Mouse (Mus musculus): Measurements from ENCODE around the gene Mfsd4a. TPM values are rescaled to one million over a fixed set of nuclear protein-coding genes. Genes with fewer than 3 reads are reported as not detected.

Gene Mfsd4a
- total RNA-seq, 2 experiments from 2014 or later, result 1.4 to 1.8 TPM

DNA sequence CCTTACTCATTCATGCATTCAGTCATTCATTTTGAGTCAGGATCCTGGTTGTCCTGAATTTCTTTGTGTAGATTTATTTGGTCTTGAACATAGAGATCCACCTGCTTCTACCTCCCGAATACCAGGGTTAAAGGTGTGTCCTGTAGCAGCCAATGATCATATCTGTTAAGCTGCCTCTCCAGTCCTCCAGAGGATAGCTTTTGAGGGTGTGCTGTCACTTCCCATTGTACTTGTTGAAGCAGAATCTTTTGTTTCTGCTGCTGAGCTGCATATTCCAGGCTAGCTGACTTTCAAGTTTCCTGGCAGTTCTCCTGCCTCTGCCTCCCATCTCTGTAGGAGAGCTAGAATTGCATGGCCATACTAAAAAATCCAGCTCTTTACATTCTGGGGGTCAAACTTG is 51.2 kb downstream of the Mfsd4a start:
- no peak for DNase-seq

DNA sequence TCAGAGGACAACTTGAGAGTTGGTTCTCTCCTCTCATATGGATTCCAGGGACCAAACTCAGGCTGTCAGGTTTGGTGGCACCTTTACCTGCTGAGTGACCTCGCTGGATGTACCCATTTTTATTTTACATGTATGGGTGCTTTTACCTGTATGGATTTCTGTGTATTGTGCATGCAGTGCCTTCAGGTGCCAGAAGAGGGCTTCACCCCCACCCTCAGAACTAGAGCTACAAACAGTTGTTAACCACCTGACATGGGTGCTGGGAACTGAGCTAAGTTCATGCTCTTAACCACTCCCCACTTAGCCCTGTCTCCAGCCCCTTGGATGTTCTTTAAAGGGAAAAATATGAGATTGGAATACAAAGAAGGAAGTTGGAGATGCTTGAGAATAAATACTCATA is 53.1 kb downstream of the Mfsd4a start:
- no peak for DNase-seq

DNA sequence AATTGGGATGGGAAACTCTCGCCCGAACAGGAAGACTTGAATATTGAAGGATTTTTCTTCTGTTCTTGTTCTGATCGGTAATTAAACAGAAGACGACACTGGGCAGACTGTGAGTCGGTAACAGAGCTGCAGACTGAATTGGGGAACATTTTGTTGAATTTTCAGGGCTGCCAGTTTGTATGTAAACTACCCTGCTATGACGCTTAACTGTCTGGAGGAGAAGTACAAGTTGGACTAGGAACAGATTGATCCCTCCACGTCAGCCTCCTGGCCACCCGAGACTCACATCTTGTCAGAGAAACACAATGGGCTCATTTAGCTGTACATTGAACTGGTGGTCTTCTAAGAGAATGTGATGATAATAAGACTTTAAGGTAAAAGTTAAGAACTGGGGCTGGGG is 55.0 kb downstream of the Mfsd4a start:
- no peak for DNase-seq

DNA sequence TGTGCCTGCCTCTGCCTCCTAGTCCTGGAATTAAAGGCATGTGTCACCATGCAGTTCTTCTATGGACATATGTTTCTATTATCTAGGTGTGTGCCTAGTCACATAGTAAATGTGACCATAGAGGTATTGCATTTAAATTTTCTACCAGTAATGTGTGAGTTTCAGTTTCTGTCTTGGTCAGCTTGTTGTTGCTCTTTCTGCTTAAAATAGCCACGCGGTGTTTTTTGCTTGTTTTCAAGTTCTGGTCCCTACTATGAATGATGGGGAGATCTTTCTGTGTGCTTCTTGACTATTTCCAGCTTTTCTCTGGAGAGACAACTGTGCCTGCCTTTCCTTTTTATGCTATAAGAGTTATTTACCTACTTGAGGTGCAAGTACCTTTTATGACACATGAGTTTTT is 56.1 kb downstream of the Mfsd4a start:
- no peak for DNase-seq

DNA sequence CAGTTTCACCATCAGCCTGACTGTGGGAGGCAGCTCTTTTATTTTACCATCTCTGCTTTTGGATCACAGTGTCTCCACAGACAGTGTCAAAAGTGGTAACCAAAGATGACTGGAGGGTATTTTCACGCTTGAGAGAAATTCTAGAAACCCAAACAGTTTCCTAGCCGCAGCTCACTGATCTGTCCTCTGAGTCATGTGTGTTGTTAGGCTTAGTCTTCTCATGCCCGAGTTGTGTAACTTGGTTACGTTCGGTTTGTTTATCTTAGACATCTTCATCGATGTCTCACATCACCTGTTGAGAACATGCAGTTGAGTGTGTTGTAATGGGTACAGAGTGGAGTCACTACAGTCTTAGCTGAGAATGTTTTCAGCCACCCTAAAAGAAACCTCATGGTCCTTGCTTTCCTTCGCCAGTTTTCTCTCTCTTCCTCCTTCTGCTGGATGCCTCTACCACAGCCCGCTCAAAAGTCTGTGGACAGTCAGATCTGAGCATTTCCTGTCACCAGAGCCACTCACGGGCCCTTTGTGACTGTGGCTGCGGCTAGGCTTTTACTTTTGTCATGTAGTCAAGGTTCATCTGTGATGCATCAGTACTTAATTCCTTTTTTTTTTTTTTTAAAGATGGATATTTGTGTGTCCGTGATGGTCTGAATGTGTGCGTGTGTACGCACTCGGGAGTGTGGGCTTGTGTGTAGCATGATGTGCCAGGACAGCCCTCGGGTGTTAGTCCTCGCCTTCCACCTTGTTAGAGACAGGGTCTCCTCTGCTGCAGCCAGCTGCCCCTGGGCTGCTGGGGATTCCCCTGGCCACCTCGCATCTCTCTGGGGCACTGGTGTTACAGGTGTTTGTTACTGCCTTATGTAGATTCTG is 57.0 kb downstream of the Mfsd4a start:
- no peak for DNase-seq

DNA sequence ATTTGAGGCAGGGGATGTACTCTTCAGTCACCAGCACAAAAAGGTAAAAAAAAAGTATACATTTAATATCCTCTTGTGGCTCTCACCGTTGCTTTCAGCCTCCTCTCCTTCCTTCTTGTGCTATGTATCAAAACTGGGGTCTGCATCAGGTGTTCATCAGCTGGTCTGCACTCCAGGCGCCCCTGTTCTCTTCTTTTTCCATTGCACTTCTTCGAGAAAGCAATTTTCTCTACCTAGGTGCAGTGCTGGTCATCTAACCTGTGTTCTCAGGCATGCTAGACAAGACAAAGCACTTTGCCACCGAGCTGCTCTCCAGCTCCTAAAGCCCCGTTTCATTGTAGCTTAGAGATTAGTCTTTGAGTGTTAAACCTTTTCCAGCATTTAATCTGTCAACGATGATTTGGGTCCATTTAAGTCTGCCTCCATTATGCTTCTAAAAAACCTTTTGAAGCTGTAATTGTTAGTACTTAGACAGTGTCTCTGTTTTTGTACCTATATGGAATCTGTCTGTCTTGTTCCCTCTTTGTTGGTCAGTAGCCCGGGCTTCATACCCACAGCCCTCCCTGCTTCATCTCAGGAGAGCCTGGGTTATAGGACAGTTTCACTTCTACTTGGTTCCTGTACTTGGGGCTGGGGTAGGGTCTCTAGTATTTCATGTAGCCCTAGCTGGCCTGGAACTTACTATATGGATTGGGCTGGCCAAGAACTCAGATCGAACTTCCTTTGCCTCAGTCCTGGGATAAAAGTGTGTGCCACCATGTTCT is 58.8 kb downstream of the Mfsd4a start:
- no peak for DNase-seq

DNA sequence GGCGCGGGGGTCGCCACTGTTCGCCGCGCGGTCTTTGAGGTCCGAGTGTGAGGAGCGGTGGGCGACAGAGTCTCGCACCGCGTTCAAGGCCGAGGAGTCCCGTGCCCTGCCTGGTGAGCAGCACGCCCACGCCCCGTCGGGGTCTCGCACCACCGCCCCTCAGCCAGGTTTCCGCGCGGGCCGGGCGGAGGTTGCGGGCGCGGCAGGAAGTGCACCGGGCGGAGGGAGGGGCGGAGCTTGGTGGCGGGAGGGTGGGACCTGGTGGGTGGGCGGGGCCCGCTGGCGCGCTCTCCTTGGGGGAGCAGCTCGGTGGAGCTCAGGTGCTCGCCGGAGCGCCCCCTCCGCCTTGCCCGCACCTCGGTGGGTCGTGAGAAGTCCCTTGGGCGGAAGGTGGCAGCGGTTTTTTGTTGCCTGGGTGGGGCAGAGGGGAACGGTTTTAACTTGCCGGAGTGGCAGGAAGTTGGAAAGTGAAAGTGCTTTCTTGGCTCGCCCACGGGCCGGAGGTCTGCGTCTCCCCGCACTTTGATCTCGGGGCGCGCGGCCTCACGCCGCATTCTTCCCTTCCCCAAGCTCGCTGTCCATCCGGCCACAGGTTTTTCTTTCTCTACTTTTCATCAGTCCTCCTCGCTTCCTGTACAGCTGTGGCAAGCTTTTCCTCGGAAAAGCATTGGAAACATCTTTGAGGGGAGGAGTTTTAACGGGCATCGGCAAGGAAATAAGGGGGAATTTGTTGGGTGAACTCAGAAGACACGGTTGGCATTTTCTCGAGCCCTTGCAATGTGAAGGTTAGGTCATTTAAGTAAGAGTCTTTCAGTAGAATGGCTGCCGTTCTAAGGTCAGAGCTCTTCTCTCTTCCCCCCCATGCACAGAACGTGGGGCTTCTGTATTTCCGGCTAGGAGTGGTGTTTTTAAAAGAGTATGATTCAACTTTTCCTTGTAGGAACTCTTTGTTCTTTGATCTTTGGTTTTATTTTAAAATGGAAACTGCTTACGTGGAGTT is 59.7 kb downstream of the Mfsd4a start:
- DNase-seq, result peak; percentile 89

DNA sequence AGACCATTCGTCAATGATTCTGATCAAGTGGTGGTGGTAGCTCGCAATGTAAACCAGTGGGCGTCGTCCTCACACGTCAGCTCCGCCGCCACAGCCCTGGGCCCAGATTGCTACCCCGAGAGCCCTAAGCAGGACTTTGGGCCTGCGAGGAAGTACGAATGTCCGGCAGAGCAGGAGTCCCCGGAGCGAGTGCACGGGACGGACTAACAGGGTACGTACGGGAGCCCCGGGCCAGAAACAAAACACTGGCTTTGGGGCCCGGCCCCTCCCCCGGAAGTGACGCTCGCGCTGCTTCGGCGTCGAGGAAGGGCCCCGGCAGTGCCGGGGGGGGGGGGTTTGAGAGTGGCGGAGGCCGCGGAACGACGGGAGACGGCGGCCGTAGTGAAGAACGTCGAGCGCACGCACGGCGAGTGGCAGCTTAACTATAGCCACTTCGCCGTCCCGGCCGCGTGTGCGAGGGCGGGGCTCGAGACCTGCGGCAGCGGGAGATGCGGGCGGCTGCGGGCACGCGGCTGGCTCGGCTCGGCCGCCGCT is 60.5 kb downstream of the Mfsd4a start, which contains the start of gene Elk4:
Gene Elk4 (plus strand): TSS at position 326 of the 534 bp plus-strand sequence.
- peak; percentile 95 for DNase-seq

DNA sequence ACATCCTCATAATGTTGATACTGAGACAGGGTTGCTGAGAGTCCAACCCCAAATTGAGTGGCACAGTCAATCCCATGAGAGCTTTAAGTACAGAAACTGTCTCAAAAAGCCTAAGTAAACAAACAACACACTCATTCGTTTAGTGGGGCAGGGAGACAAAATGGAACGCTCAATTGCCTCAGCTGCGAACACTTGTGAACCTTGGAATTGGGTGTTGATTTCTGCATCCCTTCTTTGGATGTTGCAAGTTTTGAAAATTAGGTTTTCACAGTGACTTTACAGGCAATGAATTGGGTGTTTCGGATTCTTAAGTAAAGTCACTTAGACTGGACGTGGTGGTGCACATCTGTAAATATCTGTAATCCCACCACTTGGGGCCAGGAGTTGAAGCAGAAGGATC is 61.1 kb downstream of the Mfsd4a start:
- no peak for DNase-seq

DNA sequence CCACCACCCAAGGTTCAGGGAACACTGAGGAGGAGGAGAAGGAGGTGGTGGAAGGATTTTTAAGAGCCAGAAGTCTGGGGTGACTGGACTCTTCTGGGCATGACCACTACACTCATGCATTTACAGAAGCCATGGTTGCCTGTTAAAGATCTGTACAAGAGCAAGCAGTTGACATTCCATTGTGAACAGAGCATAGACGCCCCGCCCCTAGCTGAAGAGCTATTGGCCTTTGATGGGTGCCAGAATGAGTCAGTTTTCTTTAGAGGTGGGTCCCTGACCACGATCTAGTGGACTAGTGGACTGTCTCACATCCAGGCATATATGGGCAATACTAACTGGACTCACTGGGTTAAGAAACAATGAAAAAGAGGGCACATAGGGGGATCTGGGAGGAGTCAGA is 61.8 kb downstream of the Mfsd4a start:
- no peak for DNase-seq

DNA sequence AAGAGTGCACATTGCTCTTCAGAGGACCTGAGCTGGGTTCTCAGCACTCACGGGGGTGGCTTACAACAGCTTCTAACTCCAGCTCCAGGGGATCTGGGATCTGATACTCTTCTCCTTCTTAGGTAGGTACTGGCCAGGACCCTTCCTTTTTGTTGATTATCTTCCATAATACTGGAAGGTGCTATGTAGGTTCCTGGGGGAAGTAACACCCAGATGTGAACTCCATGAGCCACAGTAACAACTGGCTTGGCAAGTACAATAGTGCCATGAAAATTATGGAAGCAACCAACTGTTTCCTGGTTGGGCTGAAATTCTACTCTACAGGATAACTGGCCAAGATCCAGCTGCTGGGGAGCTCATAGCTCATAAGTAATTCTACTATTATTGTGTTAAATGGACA is 62.4 kb downstream of the Mfsd4a start:
- no peak for DNase-seq

DNA sequence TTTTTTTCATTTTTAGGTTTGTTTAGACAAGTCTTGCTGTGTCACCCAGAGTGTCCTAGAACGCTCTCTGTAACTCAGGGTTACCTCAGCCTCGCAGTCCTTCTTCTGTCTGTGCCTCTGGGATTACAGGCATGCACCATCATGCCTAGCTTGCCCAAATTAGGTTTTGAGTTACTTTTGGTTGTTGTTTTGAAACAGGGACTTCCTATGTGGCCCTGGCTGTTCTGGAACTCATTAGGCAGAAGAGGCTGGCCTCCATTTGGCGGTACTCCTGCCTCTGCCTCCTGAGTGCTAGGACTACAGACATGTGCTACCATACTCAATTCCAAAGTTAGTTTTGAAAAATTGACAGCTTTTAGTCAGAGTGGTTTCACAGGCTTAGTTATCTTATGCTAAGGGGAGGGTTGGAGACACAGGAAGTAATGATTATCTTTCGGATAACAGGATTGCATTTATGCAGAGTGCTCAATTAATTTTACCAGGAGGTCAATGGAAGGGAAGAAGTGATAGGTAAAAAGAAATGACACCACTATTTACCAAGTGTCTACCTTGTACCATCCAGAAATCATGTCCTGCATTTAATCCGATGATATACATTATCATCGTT is 63.2 kb downstream of the Mfsd4a start:
- DNase-seq, result no peak

DNA sequence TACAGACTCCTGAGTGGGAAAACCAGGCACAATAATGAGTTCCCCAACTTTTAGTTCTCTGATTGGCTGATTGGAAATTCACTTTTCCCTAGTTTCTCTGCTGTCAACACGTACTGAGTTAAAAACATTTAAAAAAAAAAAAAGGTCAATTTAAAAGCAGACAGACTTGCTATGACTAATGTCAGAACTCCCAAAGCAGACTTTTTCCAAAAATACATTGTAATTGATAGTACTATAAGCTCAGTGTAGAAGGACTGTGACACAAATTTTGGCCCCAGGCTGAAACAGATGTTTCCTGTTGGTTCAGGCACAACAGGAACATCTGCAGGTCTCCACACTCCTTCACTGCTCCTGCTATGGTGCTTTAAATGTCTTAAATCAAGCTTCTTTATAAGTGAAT is 64.0 kb downstream of the Mfsd4a start:
- no peak for DNase-seq

DNA sequence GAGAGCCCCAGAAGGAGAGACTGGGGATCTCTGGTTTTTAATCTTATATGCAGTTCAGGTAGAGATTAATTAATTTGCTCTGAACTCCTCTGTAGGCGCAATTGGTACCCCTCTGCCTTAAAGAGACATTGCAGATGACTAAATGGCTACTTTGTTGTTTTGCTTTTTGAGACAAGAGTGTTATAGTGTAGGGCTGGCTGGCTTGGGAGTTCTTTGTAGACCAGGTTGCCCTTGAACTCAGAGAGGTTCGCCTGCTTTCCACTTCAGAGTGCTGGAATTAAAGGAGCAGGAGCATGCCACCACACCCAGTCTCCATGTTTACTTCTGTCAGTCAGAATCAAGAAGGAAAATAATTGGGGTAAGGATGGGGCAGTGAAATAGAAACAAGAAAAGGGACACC is 64.8 kb downstream of the Mfsd4a start:
- DNase-seq, result no peak

DNA sequence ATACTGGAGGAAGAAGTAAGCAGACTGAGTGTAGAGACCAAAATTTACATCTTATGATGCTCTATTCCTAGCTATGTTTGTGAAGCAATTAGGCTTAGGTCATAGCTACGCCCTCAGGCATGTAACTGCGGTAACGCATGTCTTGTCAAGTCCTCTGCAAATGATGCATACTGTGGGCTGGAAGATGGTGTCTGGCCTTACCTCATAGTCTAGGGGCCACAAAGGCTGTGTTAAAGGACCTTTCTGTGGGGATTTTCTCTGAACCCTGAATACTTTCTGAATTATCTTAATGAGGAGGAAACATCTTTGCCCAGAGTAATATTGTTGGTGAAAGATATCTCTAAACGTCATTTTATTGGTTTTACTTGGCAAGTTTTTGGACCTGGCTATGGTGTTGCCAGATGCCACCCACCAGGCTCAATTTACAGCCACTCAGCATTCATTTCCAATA is 66.0 kb downstream of the Mfsd4a start:
- no peak for DNase-seq

DNA sequence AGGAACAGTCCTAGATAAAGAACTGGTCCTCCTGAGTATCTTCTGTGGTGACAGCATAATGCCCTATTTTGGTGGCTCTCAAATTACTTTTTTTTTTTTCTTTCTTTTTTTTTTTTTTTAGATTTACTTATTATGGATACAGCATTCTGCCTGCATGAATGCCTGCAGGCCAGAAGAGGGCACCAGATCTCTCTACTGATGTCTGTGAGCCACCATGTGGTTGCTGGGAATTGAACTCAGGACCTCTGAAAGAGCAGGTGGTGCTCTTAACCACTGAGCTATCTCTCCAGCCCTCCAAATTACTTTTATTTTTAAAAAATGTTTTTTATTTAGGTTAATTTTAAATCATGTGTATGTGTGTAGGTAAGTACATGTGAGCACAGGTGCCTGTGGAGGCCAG is 67.4 kb downstream of the Mfsd4a start:
- no peak for DNase-seq

DNA sequence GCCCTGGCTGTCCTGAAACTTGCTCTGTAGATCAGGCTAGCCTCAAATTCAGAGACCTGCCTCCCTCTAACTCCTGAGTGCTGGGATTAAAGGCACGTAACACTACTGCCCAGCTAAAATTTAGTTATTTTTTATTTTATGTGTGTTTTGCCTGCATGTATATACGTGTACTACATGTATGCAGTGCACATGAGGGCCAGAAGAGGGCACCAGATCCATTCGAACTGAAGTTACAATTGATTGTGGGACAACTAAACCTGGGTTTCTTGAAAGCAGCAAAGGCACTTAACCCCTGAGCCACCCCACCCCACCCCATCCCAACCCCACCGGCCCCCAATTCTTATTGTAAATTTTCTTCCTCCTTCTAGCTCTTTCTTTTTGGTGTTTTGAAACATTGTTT is 72.8 kb downstream of the Mfsd4a start:
- peak; percentile 69 for DNase-seq

DNA sequence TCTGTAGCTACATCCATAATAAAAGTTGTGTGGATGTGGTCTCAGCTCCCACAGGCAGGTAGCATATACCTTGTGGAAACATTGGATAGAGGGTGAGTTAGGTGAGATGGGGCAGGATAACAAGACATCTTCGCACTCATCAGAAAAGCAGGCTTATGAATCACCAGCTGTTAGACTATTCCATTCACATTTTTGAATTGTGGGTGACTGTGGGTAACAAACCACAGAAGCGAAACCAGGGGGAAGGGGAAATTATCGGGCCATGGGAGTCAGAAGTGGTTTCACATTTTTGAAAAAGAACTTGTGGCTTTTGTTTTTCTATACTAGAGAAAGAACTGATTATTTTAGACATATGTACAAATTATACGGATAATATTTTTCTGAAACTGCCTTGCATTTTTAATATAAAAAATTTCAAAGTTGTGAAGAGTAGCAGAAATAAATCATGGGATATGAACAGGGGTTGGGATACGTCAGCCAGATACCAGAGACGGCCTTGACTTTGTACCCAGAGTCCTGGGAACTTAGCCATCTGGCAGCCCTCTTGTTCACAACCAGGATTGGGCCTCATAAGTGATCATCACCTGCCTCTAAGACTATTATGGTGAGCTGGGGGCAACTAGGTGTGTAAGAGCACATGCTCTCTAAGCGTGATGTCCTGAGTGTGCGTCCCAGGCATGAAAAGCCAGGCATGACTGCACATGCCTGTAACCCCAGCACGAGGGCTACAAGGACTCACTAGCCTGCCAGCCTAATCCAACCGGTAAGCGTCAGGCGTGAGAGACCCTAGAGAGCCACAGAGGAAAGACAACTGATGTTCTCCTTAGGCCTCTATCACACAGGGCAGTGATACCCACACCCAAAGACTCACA is 74.5 kb downstream of the Mfsd4a start:
- DNase-seq, result no peak

DNA sequence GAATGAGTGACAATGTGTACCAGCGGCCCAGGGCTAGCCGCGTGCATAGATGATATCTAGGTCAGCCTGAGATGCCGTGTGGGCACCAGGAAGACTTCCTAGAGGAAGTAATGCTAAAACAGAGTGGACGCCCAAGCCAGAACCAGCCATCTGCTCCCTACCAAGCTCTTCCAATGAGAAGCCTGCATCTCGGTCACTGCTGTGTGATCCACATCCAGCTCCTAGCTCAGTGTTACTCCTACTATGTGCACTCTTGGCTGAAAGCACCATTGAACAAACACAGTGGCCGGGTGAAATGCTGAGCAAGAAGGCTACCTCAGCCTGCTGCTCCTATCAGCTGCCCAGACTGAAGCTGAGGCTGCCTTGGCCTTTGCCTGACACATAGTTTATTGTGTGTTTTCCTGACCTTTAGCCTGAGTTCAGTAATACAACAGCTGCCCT is 75.3 kb downstream of the Mfsd4a start:
- DNase-seq, result no peak

DNA sequence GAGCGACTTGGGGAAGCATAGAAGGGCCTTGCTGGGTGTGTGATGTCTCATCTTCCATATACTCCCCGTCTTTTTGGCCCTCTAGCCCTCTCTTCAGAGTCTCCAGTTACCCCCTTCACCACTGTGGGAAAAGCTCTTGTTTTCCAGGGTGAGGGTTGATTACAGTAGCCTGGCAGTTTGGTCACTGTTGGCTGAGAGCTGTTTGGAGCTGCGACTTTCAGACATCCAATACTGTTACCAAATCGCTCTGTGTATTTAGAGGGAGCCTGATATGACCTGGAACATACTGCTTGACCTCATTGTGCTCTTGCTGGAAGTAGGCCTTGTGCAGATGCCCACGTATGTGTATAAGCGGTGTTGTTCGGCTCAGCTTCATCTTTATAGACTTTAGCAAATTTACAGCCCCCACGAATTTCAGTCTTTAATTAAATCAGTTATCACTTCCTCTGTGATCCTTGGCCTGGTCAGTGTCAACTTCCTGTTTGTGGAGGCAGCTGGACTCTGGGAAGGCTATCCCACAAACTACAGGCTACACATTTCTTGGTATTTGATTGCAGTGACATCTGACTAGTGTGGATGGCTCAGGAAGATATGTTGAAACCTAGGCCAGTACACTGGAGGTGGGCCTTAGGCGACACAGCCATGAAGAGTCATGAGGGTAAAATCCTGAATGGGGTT is 77.6 kb downstream of the Mfsd4a start:
- no peak for DNase-seq

All from gastrocnemius, postnatal 10 days (tissue).